28 mouse cellular contexts compared by ENCODE assay signal in the genomic region with DNA sequence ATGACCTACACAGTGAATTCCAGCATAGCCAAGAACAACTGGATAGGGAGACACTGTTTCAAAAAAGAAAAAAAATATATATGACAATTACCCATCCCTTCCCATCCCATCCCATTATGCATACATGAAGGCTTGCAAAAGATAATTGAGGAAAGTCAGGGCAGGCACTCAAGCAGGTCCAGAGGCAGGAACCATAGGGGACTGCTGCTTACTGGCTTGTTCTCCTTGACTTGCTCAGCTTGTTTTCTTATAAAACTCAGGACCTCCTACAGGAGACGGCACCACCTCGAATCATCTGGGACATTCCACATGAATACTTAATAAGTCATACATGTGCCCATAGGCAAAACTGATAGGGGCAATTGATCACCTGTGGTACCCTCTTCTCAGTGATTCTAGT.
A peak's percentile ranks its signal among the peaks of the same experiment; 100 is the strongest.
DNase-seq lines count a peak whose midpoint lies in the region; ATAC-seq and TF ChIP-seq lines count a peak whose summit lies in the region.
"Had no signal": no experiment of that assay in that cellular context is flagged by ENCODE, and none has a peak within 500 bp of the region (broad histone marks: within the 10 kb centered on the region; RNA-seq: fewer than 3 reads in every experiment).

No protein-coding gene starts in this region.

- no peak overlapping the region for H3K4me3 ChIP-seq in forebrain, embryonic 13.5 days
- H3K4me3 ChIP-seq in forebrain, embryonic 10.5 days, result no peak overlapping the region
- no peak overlapping the region for H3K4me3 ChIP-seq in midbrain, embryonic 11.5 days (ENCODE audit: low read depth, low read length)
- no peak overlapping the region for H3K4me3 ChIP-seq in midbrain, embryonic 10.5 days
- H3K4me3 ChIP-seq: heart, adult 2 months; heart, embryonic 12.5 days; hindbrain, embryonic 15.5 days; intestine, embryonic 15.5 days; layer of hippocampus, adult 2 months; left cerebral cortex, adult 2 months; liver, embryonic 12.5 days had no signal

- H3K27ac ChIP-seq in forebrain, embryonic 13.5 days, result no peak overlapping the region
- H3K27ac ChIP-seq in forebrain, embryonic 10.5 days, result no peak overlapping the region
- no peak overlapping the region for H3K27ac ChIP-seq in midbrain, embryonic 11.5 days (ENCODE audit: low read depth, low read length)
- no peak overlapping the region for H3K27ac ChIP-seq in midbrain, embryonic 10.5 days (replicated peaks)
- H3K27ac ChIP-seq: heart, adult 2 months; hindbrain, embryonic 15.5 days; intestine, embryonic 15.5 days; layer of hippocampus, adult 2 months; left cerebral cortex, adult 2 months; liver, embryonic 12.5 days had no signal

- H3K9me3 ChIP-seq in forebrain, embryonic 13.5 days (replicated peaks), result no peaks in the 10 kb centered on the region
- H3K9me3 ChIP-seq in forebrain, embryonic 10.5 days, result no peaks in the 10 kb centered on the region
- no peaks in the 10 kb centered on the region for H3K9me3 ChIP-seq in midbrain, embryonic 11.5 days (ENCODE audit: control insufficient read depth, low read length)
- no peaks in the 10 kb centered on the region for H3K9me3 ChIP-seq in midbrain, embryonic 10.5 days (replicated peaks)
- H3K9me3 ChIP-seq: heart, embryonic 12.5 days; hindbrain, embryonic 15.5 days; intestine, embryonic 15.5 days; liver, embryonic 12.5 days had no signal

- H3K27me3 ChIP-seq in forebrain, embryonic 13.5 days, result no peaks in the 10 kb centered on the region
- H3K27me3 ChIP-seq in forebrain, embryonic 10.5 days (ENCODE audit: poor library complexity, severe bottlenecking), result no peaks in the 10 kb centered on the region
- no peaks in the 10 kb centered on the region for H3K27me3 ChIP-seq in midbrain, embryonic 11.5 days (ENCODE audit: control insufficient read depth, insufficient read depth, low read length)
- no peaks in the 10 kb centered on the region for H3K27me3 ChIP-seq in midbrain, embryonic 10.5 days (ENCODE audit: low read depth, poor library complexity, severe bottlenecking)
- H3K27me3 ChIP-seq: CH12.LX; heart, embryonic 12.5 days; hindbrain, embryonic 15.5 days; intestine, embryonic 15.5 days; liver, embryonic 12.5 days had no signal

- TF ChIP-seq POLR2A in brain, embryonic 14.5 days (IDR thresholded peaks at IDR 0.05; ENCODE audit: borderline replicate concordance, extremely low read depth, insufficient read depth, insufficient read length, poor library complexity, severe bottlenecking), result no peak

- no peaks in the 10 kb centered on the region for H3K4me1 ChIP-seq in forebrain, embryonic 13.5 days
- no peaks in the 10 kb centered on the region for H3K4me1 ChIP-seq in forebrain, embryonic 10.5 days
- no peaks in the 10 kb centered on the region for H3K4me1 ChIP-seq in midbrain, embryonic 11.5 days (ENCODE audit: control insufficient read depth, insufficient read depth, low read length)
- H3K4me1 ChIP-seq in midbrain, embryonic 10.5 days, result no peaks in the 10 kb centered on the region
- H3K4me1 ChIP-seq: heart, embryonic 12.5 days; hindbrain, embryonic 15.5 days; intestine, embryonic 15.5 days; liver, embryonic 12.5 days had no signal

- WGBS in forebrain, embryonic 13.5 days, result 91% methylated on average over 2 of the region's 2 CpGs
- 91% methylated on average over 2 of the region's 2 CpGs for WGBS in forebrain, embryonic 10.5 days
- WGBS in midbrain, embryonic 11.5 days, result 89% methylated on average over 2 of the region's 2 CpGs
- WGBS in midbrain, embryonic 10.5 days, result 92% methylated on average over 2 of the region's 2 CpGs

- no peak for TF ChIP-seq CTCF in brain, embryonic 14.5 days (IDR thresholded peaks at IDR 0.05; ENCODE audit: borderline replicate concordance, extremely low read depth, insufficient read depth, insufficient read length)

- no peak overlapping the region for H3K9ac ChIP-seq in forebrain, embryonic 13.5 days
- H3K9ac ChIP-seq in midbrain, embryonic 11.5 days (ENCODE audit: low read length), result no peak overlapping the region
- H3K9ac ChIP-seq: heart, embryonic 12.5 days; hindbrain, embryonic 15.5 days; intestine, embryonic 15.5 days; liver, embryonic 12.5 days; liver, postnatal 0 days had no signal

- H3K4me2 ChIP-seq in forebrain, embryonic 13.5 days, result no peak overlapping the region
- no peak overlapping the region for H3K4me2 ChIP-seq in midbrain, embryonic 11.5 days
- H3K4me2 ChIP-seq: heart, embryonic 12.5 days; hindbrain, embryonic 15.5 days; intestine, embryonic 15.5 days; liver, embryonic 12.5 days had no signal

- no peaks in the 10 kb centered on the region for H3K36me3 ChIP-seq in forebrain, embryonic 13.5 days (ENCODE audit: poor library complexity, severe bottlenecking)
- H3K36me3 ChIP-seq in forebrain, embryonic 10.5 days (replicated peaks), result no peaks in the 10 kb centered on the region
- no peaks in the 10 kb centered on the region for H3K36me3 ChIP-seq in midbrain, embryonic 11.5 days (ENCODE audit: control insufficient read depth, insufficient read depth, low read length)
- no peaks in the 10 kb centered on the region for H3K36me3 ChIP-seq in midbrain, embryonic 10.5 days
- H3K36me3 ChIP-seq: heart, embryonic 12.5 days; hindbrain, embryonic 15.5 days; intestine, embryonic 15.5 days; liver, embryonic 12.5 days had no signal

- peak; percentile 8 for DNase-seq in embryo, embryonic 10 days (ENCODE audit: low spot score)
- DNase-seq in embryo, embryonic 9.5 days (ENCODE audit: extremely low spot score), result no peak
- DNase-seq in forebrain, embryonic 10.5 days (ENCODE audit: extremely low spot score, low spot score), result no peak
- no peak for DNase-seq in midbrain, embryonic 11.5 days (ENCODE audit: low spot score, missing footprints)
- no peak for DNase-seq in midbrain, embryonic 10.5 days (ENCODE audit: low spot score)
- DNase-seq in brain, embryonic 14.5 days (ENCODE audit: low read depth), result peak; percentile 36
- no peak for DNase-seq in retina, postnatal 1 day
- DNase-seq: adrenal gland, adult 2 months; adrenal gland, postnatal 36 days; cerebellum, adult 8-10 months; cerebellum, postnatal 25 days; heart, adult 2 months; heart, postnatal 4 days; kidney, adult 2 months; kidney, postnatal 36 days; liver, postnatal 0 days; lung, postnatal 36 days; thymus, adult 2 months; thymus, postnatal 36 days had no signal

- ATAC-seq in forebrain, embryonic 13.5 days, result peak; percentile 36; the same call in 1 of the 2 replicates
- peak; percentile 46; the same call in 1 of the 2 replicates for ATAC-seq in midbrain, embryonic 11.5 days (ENCODE audit: low FRiP score)
- ATAC-seq: activated CD4-positive, CD25-positive, alpha-beta regulatory T cell, adult 4 months; intestine, embryonic 15.5 days; liver, embryonic 12.5 days; liver, postnatal 0 days had no signal

Comparison
In these comparisons a context has a peak if more than half of its experiments do, and no peak if none do; other contexts are left out.
1. DNase-seq: peak in embryo, embryonic 10 days (single experiment) and brain, embryonic 14.5 days (single experiment); none in embryo, embryonic 9.5 days (single experiment), forebrain, embryonic 10.5 days (single experiment), midbrain, embryonic 11.5 days (single experiment), midbrain, embryonic 10.5 days (single experiment) and retina, postnatal 1 day (single experiment).